Mouse (Mus musculus): Measurements from ENCODE around the gene Cd300lf. TPM values are rescaled to one million over a fixed set of nuclear protein-coding genes. Genes with fewer than 3 reads are reported as not detected.
A peak's percentile ranks its signal among the peaks of the same experiment; 100 is the strongest.

Cd300lf gene
- polyA plus RNA-seq, 1 experiment from 2014 or later: 1.1 TPM

DNA sequence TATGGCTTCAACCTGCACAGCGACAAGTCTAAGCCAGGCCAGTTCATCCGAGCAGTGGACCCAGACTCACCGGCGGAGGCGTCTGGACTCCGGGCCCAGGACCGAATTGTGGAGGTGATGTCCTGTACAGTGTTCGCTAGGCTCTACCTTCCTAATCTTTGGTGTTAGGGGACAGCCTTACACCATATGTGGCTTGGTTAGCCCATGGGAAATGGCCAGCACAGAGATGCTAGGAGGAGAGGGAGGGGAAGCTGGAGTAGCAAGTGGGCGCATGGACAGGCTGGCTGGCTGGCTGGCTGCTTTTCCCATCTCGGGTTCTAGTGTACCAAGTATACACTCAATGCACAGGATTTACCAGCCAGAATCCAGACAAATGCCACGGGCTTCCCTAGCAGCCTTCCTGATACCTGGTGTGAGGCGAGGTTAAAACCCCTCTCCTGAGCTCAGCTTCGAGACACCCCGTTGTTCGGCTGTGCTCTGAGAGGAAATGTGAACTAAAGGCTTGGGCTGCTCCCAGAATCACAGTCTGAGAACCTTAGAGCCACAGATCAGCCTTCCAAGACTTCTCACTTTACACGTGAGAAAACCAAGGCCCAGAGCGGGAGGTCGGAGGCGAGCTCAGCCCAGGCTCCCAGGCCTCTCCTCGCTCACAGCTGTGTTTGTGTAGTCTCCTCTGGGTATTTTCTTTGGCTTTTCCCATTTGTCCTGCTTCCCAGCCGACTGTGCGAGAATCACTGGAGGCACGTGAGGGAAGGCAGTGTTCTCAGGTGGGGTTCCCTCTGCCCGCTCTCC is 42.8 kb upstream of the Cd300lf start:
- Histone ChIP-seq H3K27ac (ENCODE audit: low read depth, low read length) (peak overlapping the region; percentile 94), H3K4me2 (replicated peaks; ENCODE audit: low read depth) (peak overlapping the region; percentile 63), H3K36me3 (ENCODE audit: control insufficient read depth, insufficient read depth) (peaks cover 45% of the 10 kb centered on the region; the same call in 1 of the 2 replicates), H3K9ac (ENCODE audit: low read depth, low read length) (0 out of 2 replicates have a peak overlapping the region, but pooled peaks have one; percentile 31), H3K9me3 (ENCODE audit: control insufficient read depth) (no peaks in the 10 kb centered on the region), H3K4me1 (replicated peaks; ENCODE audit: control insufficient read depth, insufficient read depth, low read length) (peaks cover 37% of the 10 kb centered on the region), H3K27me3 (replicated peaks; ENCODE audit: control insufficient read depth, insufficient read depth, low read length) (no peaks in the 10 kb centered on the region), H3K4me3 (ENCODE audit: low read depth, low read length) (no peak overlapping the region)
- no peak for TF ChIP-seq CTCF (IDR thresholded peaks at IDR 0.05; ENCODE audit: low read depth)
- 58% methylated on average over 24 of the region's 24 CpGs for WGBS
- no peak for ATAC-seq

DNA sequence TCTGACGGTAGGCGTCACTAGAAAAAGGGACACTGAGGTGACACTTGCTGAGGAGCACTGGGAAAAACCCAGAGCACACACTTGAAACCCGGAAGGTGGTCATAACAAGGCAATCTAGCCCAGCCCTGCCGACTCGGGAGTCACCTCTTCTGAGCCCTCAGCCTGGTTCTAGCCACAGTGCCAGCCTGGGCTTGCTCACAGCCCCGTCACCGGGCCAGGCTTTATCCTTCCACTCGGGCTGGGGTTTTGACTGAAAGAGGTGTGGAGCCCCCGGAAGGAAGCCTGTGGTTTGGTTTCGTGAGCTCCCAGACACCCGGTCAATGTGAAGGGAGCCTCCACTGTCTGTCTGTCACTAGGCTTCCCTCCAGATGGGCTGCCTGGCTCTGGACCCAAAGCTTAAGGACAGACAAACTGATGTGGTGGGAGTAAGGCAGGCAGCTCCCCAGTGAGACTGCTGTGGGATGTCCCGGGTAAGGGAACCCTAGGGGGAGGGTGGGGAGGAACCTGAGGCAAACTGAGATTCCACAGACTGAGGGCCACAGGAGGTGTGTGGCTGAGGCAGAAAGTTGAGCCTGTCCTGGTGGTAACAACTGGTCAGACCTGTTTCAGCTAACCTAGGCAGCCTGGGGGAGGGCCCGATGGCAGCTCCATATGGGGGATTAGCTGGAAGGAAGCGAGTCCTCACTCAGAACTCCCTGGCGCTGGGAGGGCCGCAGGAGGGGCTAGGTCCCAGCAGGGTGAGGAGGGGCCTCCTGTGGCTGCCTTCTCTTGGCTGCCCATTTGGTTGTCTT is 40.0 kb upstream of the Cd300lf start:
- peak overlapping the region; percentile 45 for H3K4me2 ChIP-seq (replicated peaks; ENCODE audit: low read depth)
- peaks cover 35% of the 10 kb centered on the region for H3K4me1 ChIP-seq (replicated peaks; ENCODE audit: control insufficient read depth, insufficient read depth, low read length)
- H3K27me3 ChIP-seq (replicated peaks; ENCODE audit: control insufficient read depth, insufficient read depth, low read length): no peaks in the 10 kb centered on the region
- 0 out of 2 replicates have a peak overlapping the region, but pooled peaks have one; percentile 34 for H3K9ac ChIP-seq (ENCODE audit: low read depth, low read length)
- peak; percentile 23; the same call in 1 of the 2 replicates for ATAC-seq
- TF ChIP-seq CTCF (IDR thresholded peaks at IDR 0.05; ENCODE audit: low read depth): no peak
- no peak overlapping the region for H3K4me3 ChIP-seq (ENCODE audit: low read depth, low read length)
- peak overlapping the region; percentile 77 for H3K27ac ChIP-seq (ENCODE audit: low read depth, low read length)
- H3K36me3 ChIP-seq (ENCODE audit: control insufficient read depth, insufficient read depth): peaks cover 25% of the 10 kb centered on the region; the same call in 1 of the 2 replicates
- WGBS: 13% methylated on average over 16 of the region's 16 CpGs
- no peaks in the 10 kb centered on the region for H3K9me3 ChIP-seq (ENCODE audit: control insufficient read depth)

- peak overlapping the region; percentile 77 for H3K27ac ChIP-seq (ENCODE audit: low read depth, low read length)
- H3K4me2 ChIP-seq (replicated peaks; ENCODE audit: low read depth): peak overlapping the region; percentile 45
- H3K36me3 ChIP-seq (ENCODE audit: control insufficient read depth, insufficient read depth): peaks cover 20% of the 10 kb centered on the region; the same call in 1 of the 2 replicates
- 37% methylated on average over 4 of the region's 4 CpGs for WGBS
- H3K9me3 ChIP-seq (ENCODE audit: control insufficient read depth): no peaks in the 10 kb centered on the region
- H3K4me3 ChIP-seq (ENCODE audit: low read depth, low read length): no peak overlapping the region
- TF ChIP-seq CTCF (IDR thresholded peaks at IDR 0.05; ENCODE audit: low read depth): no peak
- peaks cover 35% of the 10 kb centered on the region for H3K4me1 ChIP-seq (replicated peaks; ENCODE audit: control insufficient read depth, insufficient read depth, low read length)
- ATAC-seq: peak; percentile 20; the same call in 1 of the 2 replicates
- H3K27me3 ChIP-seq (replicated peaks; ENCODE audit: control insufficient read depth, insufficient read depth, low read length): no peaks in the 10 kb centered on the region
- 0 out of 2 replicates have a peak overlapping the region, but pooled peaks have one; percentile 22 for H3K9ac ChIP-seq (ENCODE audit: low read depth, low read length)
Measured at GRCm38 (mm10) chr11:115172825-115173287, 39.1 kb upstream of the Cd300lf start.

GRCm38 (mm10) chr11:115171125-115171524 is 37.3 kb upstream of the Cd300lf start:
- no peak for ATAC-seq
- Histone ChIP-seq H3K27ac (ENCODE audit: low read depth, low read length) (peak overlapping the region; percentile 41; the same call in 1 of the 2 replicates), H3K27me3 (replicated peaks; ENCODE audit: control insufficient read depth, insufficient read depth, low read length) (no peaks in the 10 kb centered on the region), H3K9ac (ENCODE audit: low read depth, low read length) (no peak overlapping the region), H3K36me3 (ENCODE audit: control insufficient read depth, insufficient read depth) (peaks cover 17% of the 10 kb centered on the region; the same call in 1 of the 2 replicates), H3K4me3 (ENCODE audit: low read depth, low read length) (no peak overlapping the region), H3K4me1 (replicated peaks; ENCODE audit: control insufficient read depth, insufficient read depth, low read length) (peaks cover 25% of the 10 kb centered on the region), H3K9me3 (ENCODE audit: control insufficient read depth) (no peaks in the 10 kb centered on the region), H3K4me2 (replicated peaks; ENCODE audit: low read depth) (no peak overlapping the region)
- TF ChIP-seq CTCF (IDR thresholded peaks at IDR 0.05; ENCODE audit: low read depth): no peak
- 46% methylated on average over 8 of the region's 8 CpGs for WGBS

DNA sequence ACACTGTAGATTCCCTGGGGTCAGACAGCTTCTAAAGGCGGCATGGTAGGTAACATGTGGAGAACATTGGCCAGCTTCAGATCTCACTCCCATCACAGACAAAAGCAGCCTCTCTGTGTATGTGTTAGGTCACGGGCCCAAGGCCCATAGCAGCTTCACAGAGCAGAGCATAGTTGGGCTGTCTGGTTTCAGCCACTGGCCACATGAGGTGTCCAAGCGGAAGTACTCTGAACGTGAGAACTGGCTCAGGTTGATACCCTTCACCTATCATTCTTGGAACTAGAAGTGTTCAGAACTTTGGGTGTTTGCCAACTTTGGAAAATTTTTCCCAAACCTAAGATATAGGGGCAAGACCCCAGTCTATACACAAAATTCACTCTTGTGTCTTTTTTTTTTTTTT is 35.6 kb upstream of the Cd300lf start:
- Histone ChIP-seq H3K4me1 (replicated peaks; ENCODE audit: control insufficient read depth, insufficient read depth, low read length) (peaks cover 25% of the 10 kb centered on the region), H3K9ac (ENCODE audit: low read depth, low read length) (no peak overlapping the region), H3K27me3 (replicated peaks; ENCODE audit: control insufficient read depth, insufficient read depth, low read length) (no peaks in the 10 kb centered on the region), H3K36me3 (ENCODE audit: control insufficient read depth, insufficient read depth) (peaks cover 10% of the 10 kb centered on the region; the same call in 1 of the 2 replicates), H3K9me3 (ENCODE audit: control insufficient read depth) (no peaks in the 10 kb centered on the region), H3K4me3 (ENCODE audit: low read depth, low read length) (no peak overlapping the region), H3K27ac (ENCODE audit: low read depth, low read length) (no peak overlapping the region), H3K4me2 (replicated peaks; ENCODE audit: low read depth) (no peak overlapping the region)
- TF ChIP-seq CTCF (IDR thresholded peaks at IDR 0.05; ENCODE audit: low read depth): no peak
- no peak for ATAC-seq
- WGBS: 83% methylated on average over 4 of the region's 4 CpGs
